Mouse (Mus musculus) left cerebral cortex, postnatal 25 days (tissue): Measurements from ENCODE around the gene Hprt. TPM values are rescaled to one million over a fixed set of nuclear protein-coding genes. Genes with fewer than 3 reads are reported as not detected.

Experiments
- DNase-seq, 2 experiments: peaks; one replicate each; pipeline ENCODE4 v3.0.0; 2022; ENCODE audit warnings: low spot score in 2 of 2, mixed read lengths in 1 of 2
- intact Hi-C: fragments of 180-260 bp; cut with DNase I; formaldehyde crosslinking; loops from one replicate; pipeline ENCODE4 v1.15.1; 2025
- total RNA-seq, 2 experiments: library from RNA; stranded (reverse); gene quantifications; 2 replicates each; pipeline ENCODE4 v1.2.3; 2021

Gene Hprt
- total RNA-seq, 2 experiments from 2014 or later: 136 to 172 TPM

DNA sequence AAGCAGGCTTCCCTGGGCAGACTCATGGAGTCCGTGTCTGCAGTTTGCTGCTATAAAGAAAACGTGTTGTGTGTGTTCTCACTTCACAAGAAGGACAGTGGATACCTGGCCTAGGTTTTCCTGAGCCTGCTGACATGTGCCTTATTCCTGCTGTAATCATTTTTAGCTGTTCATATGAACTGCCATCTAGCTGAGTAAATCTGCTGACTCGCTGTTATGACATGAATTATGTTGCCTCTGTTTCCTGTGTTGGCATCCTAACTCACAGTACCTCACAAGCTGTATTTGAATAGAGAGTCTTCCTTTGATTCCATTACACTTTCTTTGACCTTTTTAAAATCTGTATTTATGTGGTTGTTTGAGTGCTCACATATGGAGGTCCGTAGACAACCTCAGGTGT, 50.3 kb downstream of the Hprt start:
- intact Hi-C loops: no loop called here
- no peak for DNase-seq

DNA sequence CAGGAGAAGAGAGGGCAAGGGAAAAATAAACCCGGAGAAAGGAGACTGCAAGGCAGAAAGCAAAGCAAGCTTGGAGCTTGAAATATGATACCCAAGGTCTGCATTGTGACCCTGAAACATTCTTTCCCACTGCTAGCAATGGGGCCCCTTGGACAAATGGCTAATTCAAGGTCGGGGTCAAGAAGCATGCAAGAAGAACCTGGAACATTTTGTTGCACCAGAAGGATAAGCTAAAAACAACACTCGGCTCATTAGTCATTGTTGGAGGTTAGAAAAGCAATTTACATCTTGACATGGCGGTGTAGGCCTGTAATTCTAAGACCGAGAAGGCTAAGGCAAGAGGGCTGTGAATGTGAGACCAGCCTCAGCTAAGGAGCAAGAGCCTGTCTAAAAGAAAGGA, 51.7 kb downstream of the Hprt start:
- no peak for DNase-seq
- intact Hi-C loops: no loop called here

GRCm38 (mm10) chrX:53040138-53040537, 52.2 kb downstream of the Hprt start:
- intact Hi-C loops: no loop called here
- DNase-seq: no peak

- no peak for DNase-seq
- intact Hi-C loops: no loop called here
Measured at GRCm38 (mm10) chrX:53041006-53041405, 53.1 kb downstream of the Hprt start.

DNA sequence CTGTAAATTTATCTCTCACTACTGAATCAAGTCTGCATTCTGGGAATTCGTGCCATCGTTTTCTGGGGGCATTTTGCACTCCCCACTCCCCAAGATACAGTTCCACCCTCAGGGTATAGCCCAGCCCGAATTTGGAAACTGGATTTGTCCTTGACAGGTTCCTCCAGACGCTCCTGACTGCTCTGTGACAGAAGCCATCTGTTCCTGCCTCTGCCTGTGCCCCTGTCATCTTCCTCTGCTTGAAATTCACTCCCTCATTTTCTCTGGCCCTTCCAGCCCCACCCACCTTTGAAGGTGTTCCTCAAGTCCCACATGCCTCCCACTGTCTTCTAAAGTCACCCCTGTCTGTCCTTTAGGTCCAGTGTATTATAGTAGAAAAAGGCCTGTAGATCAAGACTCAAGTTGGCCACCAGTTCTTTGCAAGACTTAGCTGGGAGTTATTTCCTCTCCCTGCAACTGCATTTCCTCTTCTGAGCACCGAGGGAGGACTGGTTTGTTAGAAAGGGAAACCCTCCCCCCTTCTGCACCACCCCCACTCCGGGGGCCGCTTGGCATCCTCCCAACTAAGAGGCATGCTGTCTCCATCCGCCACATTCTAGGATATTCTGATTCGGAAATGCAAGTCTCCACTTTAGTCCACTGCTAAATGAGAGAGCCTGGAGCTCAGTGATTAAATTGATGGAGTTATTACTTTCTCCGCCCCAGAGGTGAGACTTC, 57.4 kb downstream of the Hprt start:
- DNase-seq: peak in 1 of 2 experiments; percentile 25
- intact Hi-C loops: no loop called here

- DNase-seq: peak in 1 of 2 experiments; percentile 51
- intact Hi-C loops: no loop called here
Measured at GRCm38 (mm10) chrX:53046033-53046432, 58.1 kb downstream of the Hprt start.

DNA sequence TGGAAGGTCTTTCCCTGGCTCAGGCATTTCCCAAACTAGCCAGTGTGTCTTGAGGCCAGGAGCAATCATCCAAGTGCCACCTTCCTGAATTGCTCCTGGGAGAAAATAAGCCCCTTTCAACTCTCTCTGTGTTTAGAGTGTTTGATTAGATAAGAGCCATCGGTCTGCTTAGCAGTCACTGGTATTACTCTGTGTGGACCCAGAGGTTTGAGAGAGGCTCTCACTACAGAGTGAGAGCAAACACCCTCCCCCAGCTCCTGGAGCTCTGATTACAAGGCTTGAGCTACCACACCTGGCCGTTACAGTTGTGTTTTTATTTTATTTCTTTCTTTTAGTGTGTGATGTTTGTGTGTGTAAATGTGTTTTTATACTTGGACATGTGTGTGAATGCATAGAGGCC, 59.0 kb downstream of the Hprt start:
- intact Hi-C loops: no loop called here
- DNase-seq: no peak

DNA sequence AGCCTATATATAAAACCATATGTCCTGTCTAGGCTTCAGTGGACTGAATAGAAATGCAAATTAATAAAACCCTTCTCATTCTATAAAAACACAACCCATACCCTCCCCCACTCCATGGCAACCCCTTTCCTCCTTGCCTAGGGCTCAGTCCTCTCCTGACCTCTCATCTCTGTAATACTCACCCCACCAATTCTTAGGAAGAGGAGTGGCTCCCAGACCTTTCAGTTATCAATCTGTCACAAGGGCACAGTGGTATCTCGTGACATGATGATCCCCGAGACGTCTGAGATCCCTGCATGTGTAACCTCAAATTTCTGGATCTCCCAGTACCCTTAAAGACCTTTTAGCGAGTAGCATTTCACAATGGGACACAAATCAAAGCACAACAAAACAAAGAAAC, 61.3 kb downstream of the Hprt start:
- intact Hi-C loops: no loop called here

GRCm38 (mm10) chrX:53050353-53050752, 62.4 kb downstream of the Hprt start:
- DNase-seq: no peak

More for the DNA sequence above, 61.3 kb downstream of the Hprt start:
- no peak for DNase-seq

GRCm38 (mm10) chrX:53052652-53053500, 64.9 kb downstream of the Hprt start:
- no peak for DNase-seq
- intact Hi-C loops: no loop called here

More at GRCm38 (mm10) chrX:53050353-53050752, 62.4 kb downstream of the Hprt start:
- intact Hi-C loops: no loop called here

- no peak for DNase-seq
- intact Hi-C loops: no loop called here
Measured at GRCm38 (mm10) chrX:53053885-53054284, 65.9 kb downstream of the Hprt start.

- intact Hi-C loops: loop anchor here (5.0 kb wide), 1 partner anchor 212 kb away; the partner anchor contains the start of gene Fam122b
- DNase-seq: no peak
Measured at GRCm38 (mm10) chrX:53055771-53056170, 67.8 kb downstream of the Hprt start.

DNA sequence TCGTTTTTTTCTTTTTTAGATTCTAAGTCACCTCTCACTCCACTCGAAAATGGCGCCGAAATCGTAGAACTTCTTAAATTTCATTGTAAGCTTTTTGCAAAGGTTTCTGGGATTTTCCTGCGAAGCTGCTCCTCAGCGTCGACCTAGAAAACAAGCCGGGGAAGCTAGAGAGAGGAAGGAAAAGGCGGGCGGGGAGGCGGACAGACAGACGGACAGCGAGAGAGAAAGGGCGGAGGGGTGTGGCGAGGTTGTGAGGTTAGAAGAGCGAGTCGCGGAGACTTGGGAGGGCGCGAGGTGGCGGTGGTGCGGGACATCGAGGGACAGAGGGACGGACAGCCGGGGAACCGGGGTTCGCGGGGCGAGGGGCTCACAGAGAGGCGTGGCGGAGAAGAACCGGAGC, 68.7 kb downstream of the Hprt start:
- intact Hi-C loops: loop anchor here (5.0 kb wide), 1 partner anchor 211 kb away; the partner anchor contains the start of gene Fam122b
- peak in 1 of 2 experiments; percentile 2 for DNase-seq

DNA sequence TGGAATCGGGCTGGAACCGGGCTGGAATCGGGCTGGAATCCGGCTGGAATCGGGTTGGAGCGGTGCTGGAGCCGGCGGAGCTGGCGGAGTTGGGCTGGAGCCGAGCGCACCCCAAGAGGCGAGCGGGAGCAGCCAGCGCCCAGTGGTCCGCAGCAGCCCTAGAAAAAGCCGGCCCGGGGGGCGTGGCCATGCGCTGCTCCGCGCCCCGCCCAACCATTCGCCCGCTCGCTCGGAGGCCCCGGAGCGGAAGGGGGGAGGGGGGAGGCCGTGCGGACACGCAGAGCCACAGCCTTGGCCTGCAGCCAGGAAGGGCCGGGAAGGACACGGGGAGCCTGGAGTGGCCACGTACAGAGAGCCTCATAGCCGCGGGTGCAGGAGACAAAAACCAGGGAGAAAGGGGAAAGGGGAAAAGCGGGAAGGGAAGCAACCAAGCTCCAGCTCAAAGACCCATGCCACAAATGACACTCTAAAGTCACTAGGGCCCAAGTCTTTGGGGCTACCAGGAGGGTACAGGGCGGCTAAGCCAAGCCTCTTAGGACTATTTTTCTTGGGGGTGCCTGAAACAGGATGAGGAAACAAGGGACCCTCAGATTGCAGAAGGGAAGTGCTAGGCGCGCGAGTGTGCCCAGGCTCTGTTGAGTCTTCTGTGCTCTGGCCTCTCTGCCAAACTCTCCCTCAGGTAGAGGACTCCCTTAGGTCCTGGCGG, 69.3 kb downstream of the Hprt start:
- intact Hi-C loops: loop anchor here (5.0 kb wide), 1 partner anchor 210 kb away; the partner anchor contains the start of gene Fam122b

GRCm38 (mm10) chrX:53057760-53058090, 69.8 kb downstream of the Hprt start:
- intact Hi-C loops: loop anchor here (5.0 kb wide), 1 partner anchor 210 kb away; the partner anchor contains the start of gene Fam122b
- no peak for DNase-seq

More for the DNA sequence above, 69.3 kb downstream of the Hprt start:
- peak; percentile 38 to 54 for DNase-seq

- peak in 1 of 2 experiments; percentile 3 for DNase-seq
- intact Hi-C loops: loop anchor here (5.0 kb wide), 1 partner anchor 209 kb away; the partner anchor contains the start of gene Fam122b
Measured at GRCm38 (mm10) chrX:53058459-53059280, 70.7 kb downstream of the Hprt start.

- no peak for DNase-seq
- intact Hi-C loops: loop anchor here (5.0 kb wide), 1 partner anchor 208 kb away; the partner anchor contains the start of gene Fam122b
Measured at GRCm38 (mm10) chrX:53059426-53060007, 71.6 kb downstream of the Hprt start.

GRCm38 (mm10) chrX:53064406-53064805, 76.5 kb downstream of the Hprt start:
- intact Hi-C loops: no loop called here
- no peak for DNase-seq
